Mouse (Mus musculus) MEL (cell line): Measurements from ENCODE around the gene Acad12.

Experiments used
- CHD2 ChIP-seq: IDR thresholded peaks from 2 replicates; pipeline ENCODE4 v1.6.1; 2011; ENCODE audit warnings: low read length, improper control_type of control experiment
- CTCF ChIP-seq, 3 experiments: IDR thresholded peaks in 2 of 3; conservative IDR thresholded peaks in 1 of 3; 2 replicates each; pipeline ENCODE4 v1.5.1; 2011 to 2012; ENCODE audit warnings: low read length in 3 of 3, low read depth in 2 of 3, mild to moderate bottlenecking in 2 of 3, improper control_type of control experiment in 1 of 3, inconsistent platforms in 1 of 3, mixed read lengths in 1 of 3, moderate library complexity in 1 of 3; ENCODE audit not compliant: control insufficient read depth in 1 of 3, insufficient read depth in 1 of 3, poor library complexity in 1 of 3, severe bottlenecking in 1 of 3
- E2F4 ChIP-seq: IDR thresholded peaks from 2 replicates; pipeline ENCODE4 v1.6.1; 2011; ENCODE audit warnings: low read depth, low read length, improper control_type of control experiment, borderline replicate concordance
- EP300 ChIP-seq, 2 experiments: IDR thresholded peaks; 2 replicates each; pipeline ENCODE4 v1.6.1; 2011; ENCODE audit warnings: improper control_type of control experiment in 2 of 2, low read length in 2 of 2, low read depth in 1 of 2, mild to moderate bottlenecking in 1 of 2
- GATA1 ChIP-seq: IDR thresholded peaks from 2 replicates; pipeline ENCODE4 v1.6.1; 2011; ENCODE audit warnings: low read depth, low read length, improper control_type of control experiment
- MEF2A ChIP-seq: IDR thresholded peaks from 2 replicates; pipeline ENCODE4 v1.6.1; 2014; ENCODE audit warnings: low read depth, mild to moderate bottlenecking, inconsistent platforms, low read length, improper control_type of control experiment; ENCODE audit not compliant: poor library complexity, insufficient replicate concordance, severe bottlenecking; ENCODE audit errors: extremely low read depth
- NRF1 ChIP-seq: IDR thresholded peaks from 2 replicates; pipeline ENCODE4 v1.6.1; 2014; ENCODE audit warnings: low read depth, mild to moderate bottlenecking, inconsistent platforms, low read length, improper control_type of control experiment, moderate library complexity; ENCODE audit not compliant: poor library complexity, insufficient read depth, severe bottlenecking
- POLR2A ChIP-seq, 2 experiments: IDR thresholded peaks; 2 replicates each; pipeline ENCODE4 v1.6.1; 2011 to 2012; ENCODE audit warnings: low read length in 2 of 2, mild to moderate bottlenecking in 2 of 2, control low read depth in 1 of 2, improper control_type of control experiment in 1 of 2, low read depth in 1 of 2, moderate library complexity in 1 of 2; ENCODE audit not compliant: control insufficient read depth in 1 of 2, insufficient read depth in 1 of 2, poor library complexity in 1 of 2
- POLR2AphosphoS2 ChIP-seq: IDR thresholded peaks from 2 replicates; pipeline ENCODE4 v1.6.1; 2011; ENCODE audit warnings: low read length, improper control_type of control experiment
- RCOR1 ChIP-seq: IDR thresholded peaks from 2 replicates; pipeline ENCODE4 v1.6.1; 2012; ENCODE audit warnings: low read depth, mild to moderate bottlenecking, inconsistent platforms, low read length, improper control_type of control experiment
- TCF12 ChIP-seq: IDR thresholded peaks from 2 replicates; pipeline ENCODE4 v1.6.1; 2014; ENCODE audit warnings: low read depth, mild to moderate bottlenecking, inconsistent platforms, low read length, improper control_type of control experiment, moderate library complexity
- USF2 ChIP-seq, 2 experiments: IDR thresholded peaks; 2 replicates each; pipeline ENCODE4 v1.6.1; 2011 to 2012; ENCODE audit warnings: improper control_type of control experiment in 2 of 2, low read length in 2 of 2, borderline replicate concordance in 1 of 2, inconsistent platforms in 1 of 2, low read depth in 1 of 2, mild to moderate bottlenecking in 1 of 2; ENCODE audit not compliant: insufficient read depth in 1 of 2
- ZC3H11A ChIP-seq: IDR thresholded peaks from 2 replicates; pipeline ENCODE4 v1.6.1; 2012; ENCODE audit warnings: low read depth, mild to moderate bottlenecking, inconsistent platforms, low read length, improper control_type of control experiment
- ZMIZ1 ChIP-seq: IDR thresholded peaks from 2 replicates; pipeline ENCODE4 v1.6.1; 2012; ENCODE audit warnings: low read depth, mild to moderate bottlenecking, inconsistent platforms, low read length, improper control_type of control experiment, moderate library complexity

DNA sequence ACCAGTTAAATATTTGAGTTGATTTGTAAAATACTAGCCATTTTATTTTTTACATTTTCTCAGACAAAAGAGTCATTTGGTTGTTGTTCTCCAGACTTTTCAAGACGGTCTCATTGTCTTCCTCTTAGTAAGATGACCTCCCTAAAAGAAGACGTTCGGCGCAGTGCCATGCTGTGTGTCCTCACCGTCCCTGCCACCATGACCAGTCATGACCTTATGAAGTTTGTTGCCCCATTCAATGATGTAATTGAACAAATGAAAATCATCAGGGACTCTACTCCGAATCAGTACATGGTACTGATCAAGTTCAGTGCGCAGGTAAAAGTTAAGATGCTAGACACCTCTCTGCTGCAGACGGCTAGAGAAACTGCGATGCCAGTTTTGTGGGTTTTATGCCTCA, 46.2 kb upstream of the Acad12 start:
- TF ChIP-seq POLR2A (IDR thresholded peaks at IDR 0.05; ENCODE audit: control insufficient read depth in 1 of 2, insufficient read depth in 1 of 2, low read depth in 1 of 2, low read length in 2 of 2, poor library complexity in 1 of 2) (no peak), POLR2AphosphoS2 (no peak), CTCF (IDR thresholded peaks at IDR 0.05 in 2 of 3, conservative IDR thresholded peaks at IDR 0.05 in 1 of 3; ENCODE audit: control insufficient read depth in 1 of 3, insufficient read depth in 1 of 3, low read depth in 2 of 3, low read length in 3 of 3, poor library complexity in 1 of 3, severe bottlenecking in 1 of 3) (no peak), TCF12 (no peak), NRF1 (no peak), RCOR1 (no peak), EP300 (IDR thresholded peaks at IDR 0.05; ENCODE audit: low read depth in 1 of 2, low read length in 2 of 2) (no peak), CHD2 (no peak), E2F4 (no peak), MEF2A (no peak), USF2 (IDR thresholded peaks at IDR 0.05; ENCODE audit: borderline replicate concordance in 1 of 2, insufficient read depth in 1 of 2, low read depth in 1 of 2, low read length in 2 of 2) (no peak), GATA1 (no peak), ZC3H11A (no peak), ZMIZ1 (no peak)
